Mouse (Mus musculus) large intestine, adult 2 months (tissue): ENCODE measurements around the gene Gpc4. TPM values are rescaled to one million over a fixed set of nuclear protein-coding genes. Genes with fewer than 3 reads are reported as not detected.

Experiments
- DNase-seq: peaks from one replicate; pipeline ENCODE4 v3.0.0-alpha.2; 2012; ENCODE audit warnings: low read depth, low spot score
- WGBS: fragments of 180-500 bp; shearing (Covaris S2); methylation state at CpG from one replicate; pipeline ENCODE4 v1.1.7; 2018; 5-methylcytosine and 5-hydroxymethylcytosine counted together
- polyA plus RNA-seq: library from polyadenylated mRNA; depleted of rRNA; stranded (reverse); fragments of >200 nt; gene quantifications from 2 replicates; pipeline ENCODE4 v1.2.3, GENCODE M21; 2012; rRNA removed

Gpc4 gene
- polyA plus RNA-seq, 1 experiment, result 17.8 TPM

- no peak for DNase-seq
- WGBS, result 74% methylated on average over 13 of the region's 13 CpGs
Measured at GRCm38 (mm10) chrX:52053416-52053815, 111.6 kb downstream of the Gpc4 start.

- 59% methylated on average over 5 of the region's 5 CpGs for WGBS
- no peak for DNase-seq
Measured at GRCm38 (mm10) chrX:52052011-52052410, 113.0 kb downstream of the Gpc4 start.

- WGBS, result 69% methylated on average over 4 of the region's 4 CpGs
- no peak for DNase-seq
Measured at GRCm38 (mm10) chrX:52050941-52051340, 114.1 kb downstream of the Gpc4 start.

- WGBS, result 71% methylated on average over 1 of the region's 1 CpGs
- DNase-seq, result no peak
Measured at GRCm38 (mm10) chrX:52039875-52040274, 125.2 kb downstream of the Gpc4 start.

- no peak for DNase-seq
- WGBS, result 87% methylated on average over 7 of the region's 7 CpGs
Measured at GRCm38 (mm10) chrX:52030146-52030545, 134.9 kb downstream of the Gpc4 start.

- DNase-seq, result no peak
- 62% methylated on average over 9 of the region's 9 CpGs for WGBS
Measured at GRCm38 (mm10) chrX:52017660-52018059, 147.4 kb downstream of the Gpc4 start.

Other genes starting within 250 kb of the Gpc4 start
- gene 1700080O16Rik, start 192.5 kb downstream of the Gpc4 start, polyA plus RNA-seq, result not detected in 2 replicates